Mouse (Mus musculus) heart, adult 2 months (tissue): Measurements from ENCODE around the gene Gpr142.

Source experiments
- CTCF ChIP-seq: fragments of 200-600 bp; IDR thresholded peaks from 2 replicates; pipeline ENCODE4 v1.8.1; 2022; ENCODE audit warnings: antibody characterized with exemption, mild to moderate bottlenecking, moderate library complexity
- POLR2A ChIP-seq: fragments of 200-500 bp; IDR thresholded peaks from 2 replicates; pipeline ENCODE4 v1.6.1; 2011; ENCODE audit warnings: mild to moderate bottlenecking, low read depth, low read length, control low read depth; ENCODE audit not compliant: insufficient read depth

DNA sequence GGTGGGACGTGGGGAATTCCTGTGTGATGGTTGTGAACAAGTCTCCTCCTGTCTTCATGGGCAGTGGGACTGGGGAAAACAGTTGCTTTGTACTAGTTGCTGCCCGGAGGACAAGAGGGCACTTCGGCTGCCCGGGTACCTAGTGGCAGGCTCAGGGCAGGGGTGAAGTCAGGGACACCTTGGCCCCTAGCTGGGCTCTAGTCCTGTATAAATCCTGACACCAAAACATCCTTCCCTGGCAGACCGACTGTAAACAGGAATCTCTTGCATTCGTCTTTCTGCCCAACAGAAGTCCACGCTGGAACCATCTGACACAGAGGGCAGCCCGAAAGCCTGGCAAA, 31.7 kb downstream of the Gpr142 start:
- TF ChIP-seq POLR2A (no peak), CTCF (no peak)
